33 mouse cellular contexts compared by ENCODE assay signal in the genomic region with DNA sequence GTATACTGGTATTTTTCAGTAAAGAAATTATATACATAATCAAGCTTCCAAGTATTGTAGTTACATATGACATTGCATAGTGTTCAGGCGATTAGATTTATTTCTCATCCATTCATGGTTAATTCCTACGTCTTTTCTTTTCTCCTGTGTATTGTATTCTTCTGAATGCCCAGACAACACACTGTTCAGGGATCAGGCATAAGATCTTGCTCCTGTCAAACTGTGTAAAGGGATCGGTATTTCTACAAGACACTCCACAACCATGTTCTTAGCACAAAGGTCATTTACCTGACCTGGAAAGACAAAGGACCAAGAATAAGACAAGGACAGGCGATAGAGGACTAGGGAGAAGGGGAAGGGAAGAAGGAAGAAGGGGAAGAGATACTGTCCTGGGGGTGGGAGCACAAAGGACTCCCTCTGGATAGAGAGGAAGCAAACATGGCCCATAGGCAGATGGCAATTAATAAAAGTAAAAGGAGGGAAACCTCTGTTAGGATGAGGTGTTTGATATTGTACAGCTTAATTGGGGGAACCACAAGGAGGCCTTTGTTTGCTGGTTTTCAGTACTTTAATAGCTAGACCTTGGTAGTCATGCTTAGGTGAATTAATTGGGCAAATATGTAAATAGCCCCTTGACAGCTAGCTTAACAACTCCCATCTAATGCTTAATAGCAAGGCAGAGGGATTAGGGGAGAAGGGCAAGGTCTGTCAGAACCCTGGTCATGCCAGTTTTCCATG. TPM values are rescaled to one million over a fixed set of nuclear protein-coding genes. Genes with fewer than 3 reads are reported as not detected.
A peak's percentile ranks its signal among the peaks of the same experiment; 100 is the strongest.
DNase-seq lines count a peak whose midpoint lies in the region; ATAC-seq and TF ChIP-seq lines count a peak whose summit lies in the region.
"Had no signal": no experiment of that assay in that cellular context is flagged by ENCODE, and none has a peak within 500 bp of the region (broad histone marks: within the 10 kb centered on the region; RNA-seq: fewer than 3 reads in every experiment).

No protein-coding gene starts in this region.

- DNase-seq in midbrain, embryonic 11.5 days (ENCODE audit: low spot score, missing footprints): no peak
- peak; percentile 83 for DNase-seq in brain, embryonic 14.5 days (ENCODE audit: low read depth)
- DNase-seq in urinary bladder, postnatal 25 days (ENCODE audit: low spot score): no peak
- DNase-seq in left cerebral cortex, adult 2 months (ENCODE audit: extremely low spot score in 1 of 2, low spot score in 2 of 2): no peak
- DNase-seq: adrenal gland, postnatal 10 days; adrenal gland, postnatal 36 days; B cell, adult 2 months; cerebellum, adult 11 months; cerebellum, adult 2 months; cerebellum, adult 9-11 months; cerebellum, postnatal 25 days; gastrocnemius, postnatal 25 days; heart, adult 18-20 months; heart, postnatal 10 days; heart, postnatal 36 days had no signal

- no peak overlapping the region for H3K4me2 ChIP-seq in midbrain, embryonic 12.5 days (replicated peaks)
- H3K4me2 ChIP-seq in midbrain, embryonic 11.5 days: no peak overlapping the region
- H3K4me2 ChIP-seq in forebrain, embryonic 12.5 days: no peak overlapping the region
- no peak overlapping the region for H3K4me2 ChIP-seq in forebrain, embryonic 15.5 days (replicated peaks)
- H3K4me2 ChIP-seq: embryonic facial prominence, embryonic 12.5 days; embryonic facial prominence, embryonic 15.5 days; heart, embryonic 12.5 days; heart, embryonic 15.5 days; hindbrain, embryonic 13.5 days; intestine, embryonic 15.5 days had no signal

- TF ChIP-seq POLR2A in brain, embryonic 14.5 days (IDR thresholded peaks at IDR 0.05; ENCODE audit: borderline replicate concordance, extremely low read depth, insufficient read depth, insufficient read length, poor library complexity, severe bottlenecking): no peak

- ATAC-seq in midbrain, embryonic 12.5 days (ENCODE audit: low FRiP score, low read depth): peak; percentile 54
- ATAC-seq in midbrain, embryonic 11.5 days (ENCODE audit: low FRiP score): no peak
- peak; percentile 89; the same call in 1 of the 2 replicates for ATAC-seq in forebrain, embryonic 12.5 days (ENCODE audit: low FRiP score)
- peak; percentile 63; the same call in 1 of the 2 replicates for ATAC-seq in forebrain, embryonic 15.5 days (replicated peaks)
- ATAC-seq: hindbrain, embryonic 16.5 days; intestine, embryonic 15.5 days; Patski had no signal

- 30% methylated on average over 4 of the region's 4 CpGs for WGBS in midbrain, embryonic 12.5 days
- 28% methylated on average over 4 of the region's 4 CpGs for WGBS in midbrain, embryonic 11.5 days
- WGBS in forebrain, embryonic 12.5 days: 14% methylated on average over 4 of the region's 4 CpGs
- 10% methylated on average over 4 of the region's 4 CpGs for WGBS in forebrain, embryonic 15.5 days

- no peak for TF ChIP-seq CTCF in brain, embryonic 14.5 days (IDR thresholded peaks at IDR 0.05; ENCODE audit: borderline replicate concordance, extremely low read depth, insufficient read depth, insufficient read length)
- TF ChIP-seq CTCF in left cerebral cortex, adult 2 months (IDR thresholded peaks at IDR 0.05): no peak

- no peaks in the 10 kb centered on the region for H3K9me3 ChIP-seq in midbrain, embryonic 12.5 days
- H3K9me3 ChIP-seq in midbrain, embryonic 11.5 days (ENCODE audit: control insufficient read depth, low read length): no peaks in the 10 kb centered on the region
- H3K9me3 ChIP-seq in forebrain, embryonic 12.5 days: no peaks in the 10 kb centered on the region
- no peaks in the 10 kb centered on the region for H3K9me3 ChIP-seq in forebrain, embryonic 15.5 days
- H3K9me3 ChIP-seq: embryonic facial prominence, embryonic 12.5 days; embryonic facial prominence, embryonic 15.5 days; G1E; heart, embryonic 12.5 days; heart, embryonic 15.5 days; hindbrain, embryonic 10.5 days; hindbrain, embryonic 13.5 days; intestine, embryonic 15.5 days had no signal

- H3K4me1 ChIP-seq in midbrain, embryonic 12.5 days: peaks cover 8% of the 10 kb centered on the region; the same call in 1 of the 2 replicates
- no peaks in the 10 kb centered on the region for H3K4me1 ChIP-seq in midbrain, embryonic 11.5 days (ENCODE audit: control insufficient read depth, insufficient read depth, low read length)
- H3K4me1 ChIP-seq in forebrain, embryonic 12.5 days: peaks cover 8% of the 10 kb centered on the region
- H3K4me1 ChIP-seq in forebrain, embryonic 15.5 days: no peaks in the 10 kb centered on the region
- H3K4me1 ChIP-seq: embryonic facial prominence, embryonic 12.5 days; embryonic facial prominence, embryonic 15.5 days; heart, embryonic 12.5 days; heart, embryonic 15.5 days; intestine, embryonic 15.5 days had no signal

- H3K27me3 ChIP-seq in midbrain, embryonic 12.5 days: no peaks in the 10 kb centered on the region
- no peaks in the 10 kb centered on the region for H3K27me3 ChIP-seq in midbrain, embryonic 11.5 days (ENCODE audit: control insufficient read depth, insufficient read depth, low read length)
- H3K27me3 ChIP-seq in forebrain, embryonic 12.5 days: no peaks in the 10 kb centered on the region
- H3K27me3 ChIP-seq in forebrain, embryonic 15.5 days: no peaks in the 10 kb centered on the region
- H3K27me3 ChIP-seq: embryonic facial prominence, embryonic 12.5 days; embryonic facial prominence, embryonic 15.5 days; heart, embryonic 15.5 days; hindbrain, embryonic 13.5 days; intestine, embryonic 15.5 days had no signal

- H3K4me3 ChIP-seq in midbrain, embryonic 12.5 days: no peak overlapping the region
- H3K4me3 ChIP-seq in midbrain, embryonic 11.5 days (ENCODE audit: low read depth, low read length): no peak overlapping the region
- no peak overlapping the region for H3K4me3 ChIP-seq in forebrain, embryonic 12.5 days (replicated peaks)
- no peak overlapping the region for H3K4me3 ChIP-seq in forebrain, embryonic 15.5 days
- H3K4me3 ChIP-seq in left cerebral cortex, adult 2 months: no peak overlapping the region
- H3K4me3 ChIP-seq: embryonic facial prominence, embryonic 12.5 days; embryonic facial prominence, embryonic 15.5 days; heart, embryonic 12.5 days; heart, embryonic 15.5 days; hindbrain, embryonic 10.5 days; hindbrain, embryonic 13.5 days; intestine, embryonic 15.5 days had no signal

- H3K36me3 ChIP-seq in midbrain, embryonic 12.5 days: no peaks in the 10 kb centered on the region
- no peaks in the 10 kb centered on the region for H3K36me3 ChIP-seq in midbrain, embryonic 11.5 days (ENCODE audit: control insufficient read depth, insufficient read depth, low read length)
- no peaks in the 10 kb centered on the region for H3K36me3 ChIP-seq in forebrain, embryonic 12.5 days (replicated peaks)
- H3K36me3 ChIP-seq in forebrain, embryonic 15.5 days: no peaks in the 10 kb centered on the region
- H3K36me3 ChIP-seq: embryonic facial prominence, embryonic 12.5 days; embryonic facial prominence, embryonic 15.5 days; G1E; heart, embryonic 12.5 days; heart, embryonic 15.5 days; hindbrain, embryonic 10.5 days; hindbrain, embryonic 13.5 days; intestine, embryonic 15.5 days had no signal

- H3K9ac ChIP-seq in midbrain, embryonic 12.5 days (replicated peaks): no peak overlapping the region
- H3K9ac ChIP-seq in midbrain, embryonic 11.5 days (ENCODE audit: low read length): no peak overlapping the region
- H3K9ac ChIP-seq in forebrain, embryonic 12.5 days: no peak overlapping the region
- no peak overlapping the region for H3K9ac ChIP-seq in forebrain, embryonic 15.5 days (replicated peaks)
- H3K9ac ChIP-seq: embryonic facial prominence, embryonic 12.5 days; embryonic facial prominence, embryonic 15.5 days; heart, embryonic 12.5 days; heart, embryonic 15.5 days; hindbrain, embryonic 13.5 days; intestine, embryonic 15.5 days had no signal

- H3K27ac ChIP-seq in midbrain, embryonic 12.5 days (replicated peaks): no peak overlapping the region
- no peak overlapping the region for H3K27ac ChIP-seq in midbrain, embryonic 11.5 days (ENCODE audit: low read depth, low read length)
- H3K27ac ChIP-seq in forebrain, embryonic 12.5 days: peak overlapping the region; percentile 61; the same call in 1 of the 2 replicates
- H3K27ac ChIP-seq in forebrain, embryonic 15.5 days (replicated peaks): no peak overlapping the region
- no peak overlapping the region for H3K27ac ChIP-seq in left cerebral cortex, adult 2 months
- H3K27ac ChIP-seq: embryonic facial prominence, embryonic 12.5 days; embryonic facial prominence, embryonic 15.5 days; heart, embryonic 15.5 days; hindbrain, embryonic 10.5 days; hindbrain, embryonic 13.5 days; intestine, embryonic 15.5 days had no signal

- intact Hi-C loops in left cerebral cortex, adult 2 months (cut with DNase I): no loop called here

RNA-seq across cellular contexts. Expression of a gene that starts 1.3 kb away (rescaled TPM):
- not detected in 2 replicates for polyA plus RNA-seq in midbrain, embryonic 12.5 days (2016; fragmentation: Nextera tagmentation; extraction: Ambion mirVana)
- polyA plus RNA-seq in midbrain, embryonic 11.5 days (2014; fragmentation: Nextera tagmentation; extraction: Ambion mirVana): not detected in 2 replicates
- not detected in 2 replicates for polyA plus RNA-seq in brain, embryonic 14.5 days (2012; rRNA removed)
- polyA plus RNA-seq in forebrain, embryonic 12.5 days (2016; fragmentation: Nextera tagmentation; extraction: Ambion mirVana): not detected in 2 replicates
- not detected in 2 replicates for polyA plus RNA-seq in forebrain, embryonic 15.5 days (2015; fragmentation: Nextera tagmentation; extraction: Ambion mirVana)
- not detected for total RNA-seq in left cerebral cortex, adult 2 months (2021)
- total RNA-seq: adrenal gland, adult 18-20 months; adrenal gland, postnatal 10 days; adrenal gland, postnatal 36 days; CH12.LX; common myeloid progenitor, adult 5-6 weeks; G1E; gastrocnemius, adult 8-10 months; gastrocnemius, postnatal 25 days; heart, adult 18-20 months; heart, postnatal 10 days; heart, postnatal 36 days had no signal
- polyA plus RNA-seq: cerebellum, adult 2 months; embryonic facial prominence, embryonic 12.5 days; embryonic facial prominence, embryonic 15.5 days; G1E; gonadal fat pad, adult 2 months; heart, embryonic 12.5 days; heart, embryonic 15.5 days; hindbrain, embryonic 10.5 days; hindbrain, embryonic 13.5 days; hindbrain, embryonic 16.5 days; intestine, embryonic 15.5 days; Patski had no signal

RNA-seq across cellular contexts. Expression of a gene that starts 9.5 kb away (rescaled TPM):
- not detected in 2 replicates for polyA plus RNA-seq in midbrain, embryonic 12.5 days (2016; fragmentation: Nextera tagmentation; extraction: Ambion mirVana)
- not detected in 2 replicates for polyA plus RNA-seq in midbrain, embryonic 11.5 days (2014; fragmentation: Nextera tagmentation; extraction: Ambion mirVana)
- polyA plus RNA-seq in brain, embryonic 14.5 days (2012; rRNA removed): not detected in 2 replicates
- polyA plus RNA-seq in forebrain, embryonic 12.5 days (2016; fragmentation: Nextera tagmentation; extraction: Ambion mirVana): not detected in 2 replicates
- polyA plus RNA-seq in forebrain, embryonic 15.5 days (2015; fragmentation: Nextera tagmentation; extraction: Ambion mirVana): not detected in 2 replicates
- total RNA-seq in left cerebral cortex, adult 2 months (2021): not detected
- total RNA-seq: adrenal gland, adult 18-20 months; adrenal gland, postnatal 10 days; adrenal gland, postnatal 36 days; CH12.LX; common myeloid progenitor, adult 5-6 weeks; gastrocnemius, adult 8-10 months; gastrocnemius, postnatal 25 days; heart, adult 18-20 months; heart, postnatal 10 days; heart, postnatal 36 days had no signal
- polyA plus RNA-seq: cerebellum, adult 2 months; embryonic facial prominence, embryonic 12.5 days; embryonic facial prominence, embryonic 15.5 days; G1E; gonadal fat pad, adult 2 months; heart, embryonic 12.5 days; heart, embryonic 15.5 days; hindbrain, embryonic 10.5 days; hindbrain, embryonic 13.5 days; hindbrain, embryonic 16.5 days; intestine, embryonic 15.5 days; Patski had no signal

RNA-seq across cellular contexts. Expression of a gene that starts 15.9 kb away (rescaled TPM):
- polyA plus RNA-seq in midbrain, embryonic 12.5 days (2016; fragmentation: Nextera tagmentation; extraction: Ambion mirVana): not detected in 2 replicates
- not detected in 2 replicates for polyA plus RNA-seq in midbrain, embryonic 11.5 days (2014; fragmentation: Nextera tagmentation; extraction: Ambion mirVana)
- polyA plus RNA-seq in brain, embryonic 14.5 days (2012; rRNA removed): not detected in 2 replicates
- not detected in 2 replicates for polyA plus RNA-seq in forebrain, embryonic 12.5 days (2016; fragmentation: Nextera tagmentation; extraction: Ambion mirVana)
- not detected in 2 replicates for polyA plus RNA-seq in forebrain, embryonic 15.5 days (2015; fragmentation: Nextera tagmentation; extraction: Ambion mirVana)
- total RNA-seq in left cerebral cortex, adult 2 months (2021): not detected
- total RNA-seq: adrenal gland, adult 18-20 months; adrenal gland, postnatal 10 days; adrenal gland, postnatal 36 days; CH12.LX; common myeloid progenitor, adult 5-6 weeks; G1E; gastrocnemius, adult 8-10 months; gastrocnemius, postnatal 25 days; heart, adult 18-20 months; heart, postnatal 10 days; heart, postnatal 36 days had no signal
- polyA plus RNA-seq: cerebellum, adult 2 months; embryonic facial prominence, embryonic 12.5 days; embryonic facial prominence, embryonic 15.5 days; G1E; gonadal fat pad, adult 2 months; heart, embryonic 12.5 days; heart, embryonic 15.5 days; hindbrain, embryonic 10.5 days; hindbrain, embryonic 13.5 days; hindbrain, embryonic 16.5 days; intestine, embryonic 15.5 days; Patski had no signal

RNA-seq across cellular contexts. Expression of a gene that starts 24.0 kb away (rescaled TPM):
- not detected in 2 replicates for polyA plus RNA-seq in midbrain, embryonic 12.5 days (2016; fragmentation: Nextera tagmentation; extraction: Ambion mirVana)
- not detected in 2 replicates for polyA plus RNA-seq in midbrain, embryonic 11.5 days (2014; fragmentation: Nextera tagmentation; extraction: Ambion mirVana)
- polyA plus RNA-seq in brain, embryonic 14.5 days (2012; rRNA removed): not detected in 2 replicates
- polyA plus RNA-seq in forebrain, embryonic 12.5 days (2016; fragmentation: Nextera tagmentation; extraction: Ambion mirVana): not detected in 2 replicates
- not detected in 2 replicates for polyA plus RNA-seq in forebrain, embryonic 15.5 days (2015; fragmentation: Nextera tagmentation; extraction: Ambion mirVana)
- total RNA-seq in left cerebral cortex, adult 2 months (2021): not detected
- total RNA-seq: adrenal gland, adult 18-20 months; adrenal gland, postnatal 10 days; adrenal gland, postnatal 36 days; CH12.LX; common myeloid progenitor, adult 5-6 weeks; G1E; gastrocnemius, adult 8-10 months; gastrocnemius, postnatal 25 days; heart, adult 18-20 months; heart, postnatal 10 days; heart, postnatal 36 days had no signal
- polyA plus RNA-seq: cerebellum, adult 2 months; embryonic facial prominence, embryonic 12.5 days; embryonic facial prominence, embryonic 15.5 days; G1E; gonadal fat pad, adult 2 months; heart, embryonic 12.5 days; heart, embryonic 15.5 days; hindbrain, embryonic 10.5 days; hindbrain, embryonic 13.5 days; hindbrain, embryonic 16.5 days; intestine, embryonic 15.5 days; Patski had no signal

RNA-seq across cellular contexts. Expression of a gene that starts 28.8 kb away (rescaled TPM):
- not detected in 2 replicates for polyA plus RNA-seq in midbrain, embryonic 12.5 days (2016; fragmentation: Nextera tagmentation; extraction: Ambion mirVana)
- polyA plus RNA-seq in midbrain, embryonic 11.5 days (2014; fragmentation: Nextera tagmentation; extraction: Ambion mirVana): not detected in 2 replicates
- not detected in 2 replicates for polyA plus RNA-seq in brain, embryonic 14.5 days (2012; rRNA removed)
- polyA plus RNA-seq in forebrain, embryonic 12.5 days (2016; fragmentation: Nextera tagmentation; extraction: Ambion mirVana): not detected in 2 replicates
- polyA plus RNA-seq in forebrain, embryonic 15.5 days (2015; fragmentation: Nextera tagmentation; extraction: Ambion mirVana): not detected in 2 replicates
- total RNA-seq in left cerebral cortex, adult 2 months (2021): not detected
- total RNA-seq: adrenal gland, adult 18-20 months; adrenal gland, postnatal 10 days; adrenal gland, postnatal 36 days; CH12.LX; common myeloid progenitor, adult 5-6 weeks; G1E; gastrocnemius, adult 8-10 months; gastrocnemius, postnatal 25 days; heart, adult 18-20 months; heart, postnatal 10 days; heart, postnatal 36 days had no signal
- polyA plus RNA-seq: cerebellum, adult 2 months; embryonic facial prominence, embryonic 12.5 days; embryonic facial prominence, embryonic 15.5 days; G1E; gonadal fat pad, adult 2 months; heart, embryonic 12.5 days; heart, embryonic 15.5 days; hindbrain, embryonic 10.5 days; hindbrain, embryonic 13.5 days; hindbrain, embryonic 16.5 days; intestine, embryonic 15.5 days had no signal
